Mouse (Mus musculus): Measurements from ENCODE around the gene Trpc4ap.
A peak's percentile ranks its signal among the peaks of the same experiment; 100 is the strongest.

Trpc4ap gene

GRCm38 (mm10) chr2:155640656-155641055, 51.5 kb downstream of the Trpc4ap start:
- no peak for DNase-seq (ENCODE audit: low spot score)

DNA sequence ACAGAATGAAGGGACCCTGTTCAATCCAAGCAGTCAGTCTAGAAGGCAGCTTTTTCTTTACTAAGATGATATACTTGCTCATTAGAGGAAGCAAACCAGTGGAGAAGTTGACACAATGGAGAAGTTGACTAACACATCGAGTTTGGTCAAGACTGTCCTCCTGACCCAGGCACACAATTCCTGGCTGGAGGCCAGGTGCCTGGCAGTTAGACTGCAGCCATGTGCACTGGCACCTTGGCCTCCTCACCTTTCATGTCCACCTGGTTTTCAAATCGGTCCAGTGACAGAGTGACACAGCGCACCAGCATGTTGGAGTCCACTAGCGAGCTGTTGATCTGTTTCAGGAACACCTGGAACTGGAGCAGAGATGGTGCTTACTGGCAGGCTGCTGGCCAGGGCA, 54.8 kb downstream of the Trpc4ap start:
- DNase-seq (ENCODE audit: low spot score) = no peak

DNA sequence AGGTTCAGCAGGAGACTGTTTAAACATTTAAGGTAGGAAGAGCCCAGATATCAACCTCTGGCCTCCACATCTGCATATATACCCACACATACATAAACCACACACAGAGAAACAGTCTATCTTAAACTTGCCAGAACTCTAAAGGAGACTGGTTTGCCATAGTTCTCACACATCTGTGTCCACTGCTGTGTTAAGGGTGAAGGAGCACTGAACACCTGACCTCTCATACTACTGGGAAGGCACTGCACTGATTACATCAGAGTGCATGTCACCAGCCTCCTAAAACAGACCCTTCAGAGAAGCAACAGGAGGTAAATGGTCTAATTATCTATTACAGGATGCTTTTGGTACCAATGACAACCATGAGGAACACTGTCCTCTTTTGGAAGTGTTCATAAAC, 55.3 kb downstream of the Trpc4ap start:
- no peak for DNase-seq (ENCODE audit: low spot score)

- no peak for DNase-seq (ENCODE audit: low spot score)
These were observed 56.2 kb downstream of the Trpc4ap start for GRCm38 (mm10) chr2:155635961-155636360.

- DNase-seq (ENCODE audit: low spot score) = no peak
These were observed 57.6 kb downstream of the Trpc4ap start for GRCm38 (mm10) chr2:155634562-155634961.

GRCm38 (mm10) chr2:155633731-155634130, 58.5 kb downstream of the Trpc4ap start:
- no peak for DNase-seq (ENCODE audit: low spot score)

GRCm38 (mm10) chr2:155633121-155633520, 59.1 kb downstream of the Trpc4ap start:
- no peak for DNase-seq (ENCODE audit: low spot score)

DNA sequence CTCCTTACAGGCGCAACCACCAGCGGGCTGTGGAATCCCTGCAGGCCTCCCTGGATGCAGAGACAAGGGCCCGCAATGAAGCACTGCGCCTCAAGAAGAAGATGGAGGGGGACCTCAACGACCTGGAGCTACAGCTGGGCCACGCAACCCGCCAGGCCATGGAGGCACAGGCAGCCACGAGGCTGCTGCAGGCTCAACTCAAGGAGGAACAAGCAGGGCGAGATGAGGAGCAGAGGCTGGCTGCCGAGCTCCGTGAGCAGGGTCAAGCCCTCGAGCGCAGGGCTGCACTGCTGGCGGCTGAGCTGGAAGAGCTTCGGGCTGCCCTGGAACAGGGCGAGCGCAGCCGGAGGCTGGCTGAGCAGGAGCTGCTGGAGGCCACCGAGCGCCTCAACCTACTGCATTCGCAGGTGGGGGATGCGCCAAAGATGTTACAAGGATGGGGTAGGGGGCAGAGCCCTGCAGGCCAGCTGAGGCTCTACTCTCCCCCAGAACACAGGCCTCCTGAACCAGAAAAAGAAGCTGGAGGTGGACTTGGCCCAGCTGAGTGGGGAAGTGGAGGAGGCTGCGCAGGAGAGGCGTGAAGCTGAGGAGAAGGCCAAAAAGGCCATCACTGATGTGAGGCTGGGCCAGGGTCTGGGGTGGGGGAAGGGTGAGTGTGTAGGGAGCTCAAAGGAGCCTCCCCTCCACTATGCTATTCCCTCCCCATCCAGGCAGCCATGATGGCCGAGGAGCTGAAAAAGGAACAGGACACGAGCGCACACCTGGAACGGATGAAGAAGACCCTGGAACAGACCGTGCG, 59.8 kb downstream of the Trpc4ap start:
- no peak for DNase-seq (ENCODE audit: low spot score)

DNA sequence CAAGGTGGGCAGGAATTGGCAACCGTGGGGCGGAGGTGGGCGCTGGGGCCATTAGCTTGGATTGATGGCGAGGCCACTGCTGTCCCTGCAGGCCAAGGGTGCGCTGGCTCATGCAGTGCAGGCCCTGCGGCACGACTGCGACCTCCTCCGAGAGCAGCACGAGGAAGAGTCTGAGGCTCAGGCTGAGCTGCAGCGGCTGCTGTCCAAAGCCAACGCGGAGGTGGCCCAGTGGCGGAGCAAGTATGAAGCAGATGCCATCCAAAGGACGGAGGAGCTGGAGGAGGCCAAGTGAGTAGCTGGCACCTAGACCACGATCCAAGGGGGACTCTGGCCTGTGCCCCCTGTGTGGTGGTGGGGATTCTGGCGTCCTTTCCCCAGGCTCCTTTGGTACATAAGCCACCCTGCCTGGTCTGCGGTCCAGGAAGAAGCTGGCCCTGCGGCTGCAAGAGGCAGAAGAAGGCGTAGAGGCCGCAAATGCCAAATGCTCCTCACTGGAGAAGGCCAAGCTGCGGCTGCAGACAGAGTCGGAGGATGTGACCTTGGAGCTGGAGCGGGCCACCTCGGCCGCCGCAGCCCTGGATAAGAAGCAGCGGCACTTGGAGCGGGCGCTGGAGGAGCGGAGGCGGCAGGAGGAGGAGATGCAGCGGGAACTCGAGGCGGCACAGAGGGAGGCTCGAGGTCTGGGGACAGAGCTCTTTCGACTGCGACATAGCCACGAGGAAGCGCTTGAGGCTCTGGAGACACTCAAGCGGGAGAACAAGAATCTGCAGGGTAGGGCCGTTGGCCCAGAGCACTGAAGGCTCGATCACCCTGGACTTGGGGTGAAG, 61.4 kb downstream of the Trpc4ap start:
- peak; percentile 75 for DNase-seq (ENCODE audit: low spot score)

DNA sequence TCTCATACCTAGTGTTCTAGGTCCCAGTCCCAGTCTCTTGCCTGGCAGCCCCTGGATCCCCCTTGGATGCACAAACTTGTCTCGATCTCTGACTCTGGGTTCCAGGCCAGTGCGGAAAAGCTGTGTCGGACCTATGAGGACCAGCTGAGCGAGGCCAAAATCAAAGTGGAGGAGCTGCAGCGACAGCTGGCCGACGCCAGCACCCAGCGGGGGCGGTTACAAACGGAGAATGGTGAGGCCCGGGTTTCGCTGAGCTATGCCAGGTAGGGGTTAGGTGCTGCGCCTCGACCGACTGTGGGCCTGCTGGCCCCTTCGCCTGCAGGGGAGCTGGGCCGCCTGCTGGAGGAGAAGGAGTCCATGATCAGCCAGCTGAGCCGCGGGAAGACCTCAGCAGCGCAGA, 62.0 kb downstream of the Trpc4ap start:
- no peak for DNase-seq (ENCODE audit: low spot score)

DNA sequence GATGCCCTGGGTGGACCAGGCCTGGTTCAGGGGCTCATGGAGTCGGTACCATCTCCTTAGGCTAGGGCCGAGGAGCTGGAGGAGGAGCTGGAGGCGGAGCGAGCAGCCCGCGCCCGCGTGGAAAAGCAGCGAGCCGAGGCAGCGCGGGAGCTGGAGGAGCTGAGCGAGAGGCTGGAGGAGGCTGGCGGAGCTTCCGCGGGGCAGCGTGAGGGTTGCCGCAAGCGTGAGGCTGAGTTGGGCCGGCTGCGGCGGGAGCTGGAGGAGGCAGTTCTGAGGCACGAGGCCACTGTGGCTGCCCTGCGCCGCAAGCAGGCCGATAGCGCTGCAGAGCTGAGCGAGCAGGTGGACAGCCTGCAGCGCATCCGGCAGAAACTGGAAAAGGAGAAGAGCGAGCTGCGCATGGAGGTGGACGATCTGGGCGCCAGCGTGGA, 62.9 kb downstream of the Trpc4ap start:
- DNase-seq (ENCODE audit: low spot score) = peak; percentile 53

- DNase-seq (ENCODE audit: low spot score) = no peak
These were observed 63.7 kb downstream of the Trpc4ap start for GRCm38 (mm10) chr2:155628519-155628918.

- DNase-seq (ENCODE audit: low spot score) = no peak
These were observed 64.1 kb downstream of the Trpc4ap start for GRCm38 (mm10) chr2:155628112-155628511.

DNA sequence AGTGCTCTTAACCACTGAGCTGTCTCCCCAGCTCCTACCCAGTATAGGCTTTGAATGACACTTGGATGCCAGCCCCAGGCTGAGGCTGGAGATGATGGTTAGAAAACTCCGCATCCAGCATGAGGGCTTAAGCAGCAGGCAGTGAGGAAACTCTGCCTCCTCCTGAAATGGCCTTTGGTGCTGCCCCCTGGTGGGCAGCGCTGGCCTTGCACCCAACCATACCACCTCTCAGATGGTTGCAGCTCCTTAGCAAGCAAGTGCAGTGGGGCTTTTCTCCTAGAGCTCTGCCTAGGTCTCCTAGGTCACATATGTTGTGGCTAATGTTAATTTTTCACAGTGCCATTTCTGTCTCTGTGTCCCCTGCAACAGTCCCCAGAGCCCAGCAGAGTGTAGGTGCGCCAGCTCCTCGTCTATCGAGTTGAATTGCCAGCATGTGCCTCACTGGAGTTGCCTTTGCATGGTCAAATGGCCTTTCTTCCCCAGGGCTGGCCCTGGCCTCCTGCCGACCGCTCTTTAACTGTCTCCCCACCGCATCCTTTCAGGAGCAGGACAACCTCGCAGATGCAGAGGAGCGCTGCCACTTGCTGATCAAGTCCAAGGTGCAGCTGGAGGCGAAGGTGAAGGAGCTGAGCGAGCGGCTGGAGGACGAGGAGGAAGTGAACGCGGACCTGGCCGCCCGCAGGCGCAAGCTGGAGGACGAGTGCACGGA, 65.0 kb downstream of the Trpc4ap start:
- DNase-seq (ENCODE audit: low spot score) = peak; percentile 67

DNA sequence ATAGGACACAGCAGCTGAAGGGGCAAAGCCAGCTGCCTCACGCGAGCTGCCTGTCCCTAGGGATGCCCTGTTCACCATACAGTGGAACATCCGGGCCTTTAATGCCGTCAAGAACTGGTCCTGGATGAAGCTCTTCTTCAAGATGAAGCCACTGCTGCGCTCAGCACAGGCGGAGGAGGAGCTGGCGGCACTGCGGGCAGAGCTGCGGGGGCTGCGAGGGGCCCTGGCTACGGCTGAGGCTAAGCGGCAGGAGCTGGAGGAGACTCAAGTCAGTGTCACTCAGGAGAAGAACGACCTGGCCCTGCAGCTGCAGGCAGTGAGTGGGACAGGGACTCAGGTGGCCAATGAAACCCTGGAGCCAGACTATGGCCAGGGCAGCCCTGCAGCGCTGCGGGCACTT, 65.9 kb downstream of the Trpc4ap start:
- DNase-seq (ENCODE audit: low spot score) = no peak

DNA sequence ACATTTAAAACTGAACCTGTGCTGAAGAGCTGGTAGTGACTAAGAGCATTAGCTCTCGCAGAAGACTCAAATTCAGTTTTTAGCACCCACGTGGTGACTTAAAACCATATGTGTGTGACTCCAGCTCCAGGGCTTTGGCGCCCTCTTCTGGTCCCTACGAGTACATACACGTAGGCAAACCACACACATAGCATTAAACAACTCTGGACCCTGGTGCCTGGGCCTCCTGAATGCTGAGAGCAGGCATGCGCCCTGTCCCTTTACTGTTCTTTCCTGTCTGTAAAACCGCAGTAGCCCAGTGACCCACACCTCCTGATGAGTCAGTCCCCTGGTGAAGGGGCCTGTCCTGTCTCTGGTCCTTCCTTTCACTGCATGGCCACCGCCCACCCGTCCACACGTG, 67.5 kb downstream of the Trpc4ap start:
- no peak for DNase-seq (ENCODE audit: low spot score)

- DNase-seq (ENCODE audit: low spot score) = no peak
These were observed 68.2 kb downstream of the Trpc4ap start for GRCm38 (mm10) chr2:155623996-155624395.

- no peak for DNase-seq (ENCODE audit: low spot score)
These were observed 69.6 kb downstream of the Trpc4ap start for GRCm38 (mm10) chr2:155622606-155623005.

GRCm38 (mm10) chr2:155619817-155620216, 72.4 kb downstream of the Trpc4ap start:
- DNase-seq (ENCODE audit: low spot score) = peak; percentile 87

DNA sequence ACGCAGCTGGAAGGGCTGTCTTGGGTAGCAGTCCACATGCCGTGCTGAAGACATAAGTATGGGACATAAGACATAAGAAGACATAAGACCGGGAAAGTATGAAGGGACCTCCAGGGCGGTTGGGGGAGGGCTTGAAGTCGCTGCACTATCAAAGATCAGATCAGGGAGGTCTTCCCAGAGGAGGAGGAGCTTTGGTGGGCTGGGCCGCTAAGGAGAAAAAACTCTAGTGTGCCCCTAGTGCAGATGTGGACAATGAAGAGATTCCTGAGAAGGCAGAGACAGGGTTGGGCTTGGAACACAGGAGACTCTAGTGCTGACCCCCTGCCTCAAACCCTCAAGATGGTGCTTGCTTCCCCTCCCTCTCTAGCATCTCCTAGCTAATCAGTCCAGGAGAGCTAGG, 75.2 kb downstream of the Trpc4ap start:
- DNase-seq (ENCODE audit: low spot score) = no peak

DNA sequence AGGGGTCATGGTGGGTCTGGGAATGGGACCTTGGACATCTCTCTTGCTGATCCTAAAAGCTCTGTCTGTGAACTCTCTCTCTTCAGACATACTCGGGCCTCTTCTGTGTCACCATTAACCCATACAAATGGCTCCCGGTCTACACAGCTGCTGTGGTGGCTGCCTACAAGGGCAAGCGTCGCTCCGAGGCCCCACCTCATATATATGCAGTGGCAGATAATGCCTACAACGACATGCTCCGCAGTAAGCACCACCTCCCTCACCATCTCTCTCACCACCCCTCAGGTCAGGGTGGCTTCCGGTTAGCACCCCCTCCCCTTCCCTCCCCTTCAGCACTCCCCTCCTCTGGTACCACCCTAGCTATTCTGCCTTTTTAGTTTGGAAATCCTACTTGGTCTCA, 78.2 kb downstream of the Trpc4ap start:
- DNase-seq (ENCODE audit: low spot score) = no peak

- DNase-seq (ENCODE audit: low spot score) = peak; percentile 67
These were observed 78.8 kb downstream of the Trpc4ap start for GRCm38 (mm10) chr2:155613326-155613755.
